ENCODE assay signal across 10 mouse cellular contexts in genomic region chr6:51593446-51594035, GRCm38 (mm10).
A peak's percentile ranks its signal among the peaks of the same experiment; 100 is the strongest.
DNase-seq lines count a peak whose midpoint lies in the region; ATAC-seq and TF ChIP-seq lines count a peak whose summit lies in the region.
"Had no signal": no experiment of that assay in that cellular context is flagged by ENCODE, and none has a peak within 500 bp of the region (broad histone marks: within the 10 kb centered on the region; RNA-seq: fewer than 3 reads in every experiment).

No protein-coding gene starts in this region.

- no peaks in the 10 kb centered on the region for H3K27me3 ChIP-seq in neural tube, embryonic 11.5 days (ENCODE audit: control insufficient read depth, insufficient read depth, low read length)
- no peaks in the 10 kb centered on the region; the same call in 1 of the 2 replicates for H3K27me3 ChIP-seq in forebrain, embryonic 13.5 days
- H3K27me3 ChIP-seq in hindbrain, postnatal 0 days (ENCODE audit: insufficient read depth, low read length): no peaks in the 10 kb centered on the region
- H3K27me3 ChIP-seq in kidney, embryonic 14.5 days (ENCODE audit: control insufficient read depth, insufficient read depth, low read length): no peaks in the 10 kb centered on the region
- no peaks in the 10 kb centered on the region for H3K27me3 ChIP-seq in kidney, embryonic 15.5 days
- H3K27me3 ChIP-seq: CH12.LX had no signal

- H3K9ac ChIP-seq in neural tube, embryonic 11.5 days (ENCODE audit: low read length): no peak overlapping the region
- H3K9ac ChIP-seq in forebrain, embryonic 13.5 days: peak overlapping the region; percentile 81
- peak overlapping the region; percentile 28; the same call in 1 of the 2 replicates for H3K9ac ChIP-seq in hindbrain, postnatal 0 days (replicated peaks; ENCODE audit: low read length)
- no peak overlapping the region for H3K9ac ChIP-seq in kidney, embryonic 14.5 days (ENCODE audit: low read depth, low read length)
- no peak overlapping the region for H3K9ac ChIP-seq in kidney, embryonic 15.5 days

- no peak for ATAC-seq in neural tube, embryonic 11.5 days (ENCODE audit: insufficient read depth, low FRiP score, low TSS enrichment)
- ATAC-seq in forebrain, embryonic 13.5 days: no peak
- ATAC-seq in hindbrain, postnatal 0 days: no peak
- no peak for ATAC-seq in kidney, embryonic 14.5 days (ENCODE audit: low FRiP score, low TSS enrichment)
- no peak for ATAC-seq in kidney, embryonic 15.5 days (replicated peaks; ENCODE audit: low FRiP score)

- peak overlapping the region; percentile 94 for H3K27ac ChIP-seq in neural tube, embryonic 11.5 days (ENCODE audit: low read depth, low read length)
- H3K27ac ChIP-seq in forebrain, embryonic 13.5 days: peak overlapping the region; percentile 97
- H3K27ac ChIP-seq in hindbrain, postnatal 0 days: peak overlapping the region; percentile 98
- H3K27ac ChIP-seq in kidney, embryonic 14.5 days (ENCODE audit: low read depth, low read length): no peak overlapping the region
- no peak overlapping the region for H3K27ac ChIP-seq in kidney, embryonic 15.5 days

- DNase-seq in neural tube, embryonic 11.5 days (ENCODE audit: low spot score): no peak
- no peak for DNase-seq in neural tube, embryonic 10.5 days (ENCODE audit: extremely low spot score, low spot score)
- no peak for DNase-seq in hindbrain, postnatal 0 days (ENCODE audit: low spot score)
- DNase-seq in retina, embryonic 14.5 days (ENCODE audit: low spot score): peak; percentile 64
- no peak for DNase-seq in urinary bladder, adult 2 months (ENCODE audit: low spot score)

- 37% methylated on average over 10 of the region's 10 CpGs for WGBS in neural tube, embryonic 11.5 days
- WGBS in forebrain, embryonic 13.5 days: 21% methylated on average over 10 of the region's 10 CpGs
- WGBS in hindbrain, postnatal 0 days: 29% methylated on average over 10 of the region's 10 CpGs
- WGBS in kidney, embryonic 14.5 days: 70% methylated on average over 10 of the region's 10 CpGs
- WGBS in kidney, embryonic 15.5 days: 78% methylated on average over 10 of the region's 10 CpGs

- no peak overlapping the region for H3K4me3 ChIP-seq in neural tube, embryonic 11.5 days (ENCODE audit: low read depth, low read length)
- H3K4me3 ChIP-seq in forebrain, embryonic 13.5 days: peak overlapping the region; percentile 49; the same call in 1 of the 2 replicates
- no peak overlapping the region for H3K4me3 ChIP-seq in hindbrain, postnatal 0 days (ENCODE audit: low read length)
- no peak overlapping the region for H3K4me3 ChIP-seq in kidney, embryonic 14.5 days (ENCODE audit: low read length)
- no peak overlapping the region for H3K4me3 ChIP-seq in kidney, embryonic 15.5 days (replicated peaks)

- H3K4me2 ChIP-seq in neural tube, embryonic 11.5 days (ENCODE audit: low read depth): no peak overlapping the region; the same call in 1 of the 2 replicates
- H3K4me2 ChIP-seq in forebrain, embryonic 13.5 days: peak overlapping the region; percentile 85
- peak overlapping the region; percentile 78 for H3K4me2 ChIP-seq in hindbrain, postnatal 0 days (ENCODE audit: low read depth, low read length)
- H3K4me2 ChIP-seq in kidney, embryonic 14.5 days (replicated peaks; ENCODE audit: low read depth, low read length): no peak overlapping the region
- no peak overlapping the region for H3K4me2 ChIP-seq in kidney, embryonic 15.5 days

- TF ChIP-seq CTCF in hindbrain, postnatal 0 days (IDR thresholded peaks at IDR 0.05; ENCODE audit: low read depth): no peak

- H3K4me1 ChIP-seq in neural tube, embryonic 11.5 days (ENCODE audit: control insufficient read depth, insufficient read depth, low read length): peaks cover 5% of the 10 kb centered on the region; the same call in 1 of the 2 replicates
- peaks cover 33% of the 10 kb centered on the region for H3K4me1 ChIP-seq in forebrain, embryonic 13.5 days
- H3K4me1 ChIP-seq in hindbrain, postnatal 0 days (ENCODE audit: insufficient read depth, low read length): peaks cover 12% of the 10 kb centered on the region
- H3K4me1 ChIP-seq in kidney, embryonic 14.5 days (ENCODE audit: control insufficient read depth, insufficient read depth, low read length): peaks cover 14% of the 10 kb centered on the region
- H3K4me1 ChIP-seq in kidney, embryonic 15.5 days: peaks cover 26% of the 10 kb centered on the region

- no peaks in the 10 kb centered on the region for H3K36me3 ChIP-seq in neural tube, embryonic 11.5 days (ENCODE audit: control insufficient read depth, insufficient read depth, low read length)
- H3K36me3 ChIP-seq in forebrain, embryonic 13.5 days (ENCODE audit: poor library complexity, severe bottlenecking): no peaks in the 10 kb centered on the region
- no peaks in the 10 kb centered on the region for H3K36me3 ChIP-seq in hindbrain, postnatal 0 days (ENCODE audit: insufficient read depth, low read length)
- no peaks in the 10 kb centered on the region for H3K36me3 ChIP-seq in kidney, embryonic 14.5 days (ENCODE audit: control insufficient read depth, insufficient read depth, low read length)
- H3K36me3 ChIP-seq in kidney, embryonic 15.5 days: no peaks in the 10 kb centered on the region

- H3K9me3 ChIP-seq in neural tube, embryonic 11.5 days (ENCODE audit: control insufficient read depth, low read length): no peaks in the 10 kb centered on the region
- H3K9me3 ChIP-seq in forebrain, embryonic 13.5 days (replicated peaks): no peaks in the 10 kb centered on the region
- H3K9me3 ChIP-seq in hindbrain, postnatal 0 days (ENCODE audit: low read length): no peaks in the 10 kb centered on the region
- no peaks in the 10 kb centered on the region for H3K9me3 ChIP-seq in kidney, embryonic 14.5 days (ENCODE audit: control insufficient read depth, low read length)
- H3K9me3 ChIP-seq in kidney, embryonic 15.5 days (replicated peaks): no peaks in the 10 kb centered on the region
- H3K9me3 ChIP-seq: megakaryocyte, embryonic 14.5 days had no signal

Comparison
In these comparisons a context has a peak if more than half of its experiments do, and no peak if none do; other contexts are left out.
1. H3K27ac ChIP-seq: peak in neural tube, embryonic 11.5 days (single experiment), forebrain, embryonic 13.5 days (single experiment) and hindbrain, postnatal 0 days (single experiment); none in kidney, embryonic 14.5 days (single experiment) and kidney, embryonic 15.5 days (single experiment).
2. H3K4me2 ChIP-seq: peak in forebrain, embryonic 13.5 days (single experiment) and hindbrain, postnatal 0 days (single experiment); none in neural tube, embryonic 11.5 days (single experiment), kidney, embryonic 14.5 days (single experiment) and kidney, embryonic 15.5 days (single experiment).
3. H3K9ac ChIP-seq: peak in forebrain, embryonic 13.5 days (single experiment) and hindbrain, postnatal 0 days (single experiment); none in neural tube, embryonic 11.5 days (single experiment), kidney, embryonic 14.5 days (single experiment) and kidney, embryonic 15.5 days (single experiment).